Mouse (Mus musculus) thymus, postnatal 4 days (tissue): ENCODE results near the gene Wdr82.

Experiments used
- DNase-seq: peaks from one replicate; pipeline ENCODE4 v3.0.0; 2021

Gene Wdr82

DNA sequence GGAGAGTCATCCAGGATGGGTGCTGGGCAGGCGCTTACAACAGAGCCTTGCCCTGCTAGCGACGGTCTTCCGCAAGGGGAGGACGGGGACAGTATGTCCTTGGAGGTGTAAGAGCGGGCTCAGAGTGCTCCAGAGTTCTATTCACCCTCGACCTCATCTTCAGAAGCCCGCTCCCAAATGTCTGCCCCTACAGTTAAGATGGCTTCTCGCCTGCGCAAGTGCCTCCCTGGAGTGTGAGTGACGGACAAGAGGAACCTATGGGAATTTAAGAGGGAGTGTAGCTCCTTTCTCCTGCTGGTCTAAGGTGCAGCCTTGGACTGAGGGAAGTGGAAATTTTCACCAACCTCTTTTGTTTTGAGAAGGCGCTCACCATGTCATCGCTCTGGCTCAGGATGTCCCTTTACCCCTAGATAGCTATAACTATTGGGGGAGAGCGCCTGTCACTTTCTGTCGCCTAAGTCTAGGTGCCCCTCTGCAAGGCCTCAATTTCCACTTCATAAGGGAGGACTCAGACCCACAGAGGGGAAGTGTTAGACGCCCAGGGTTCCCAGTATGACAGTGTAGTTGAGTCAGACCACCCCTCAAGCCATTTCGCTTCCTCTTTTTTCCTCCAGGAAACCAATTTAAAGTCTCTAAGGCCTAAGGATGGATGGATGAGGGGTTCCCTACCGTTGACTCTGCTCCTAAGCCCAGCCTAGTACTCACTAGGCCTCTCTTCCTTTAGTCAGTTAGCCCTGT lies 29.0 kb downstream of the Wdr82 start, which contains the start of gene Ppm1m:
TSS of gene Ppm1m (minus strand) at position 212 of the 738 bp plus-strand sequence.
- DNase-seq, result no peak

DNA sequence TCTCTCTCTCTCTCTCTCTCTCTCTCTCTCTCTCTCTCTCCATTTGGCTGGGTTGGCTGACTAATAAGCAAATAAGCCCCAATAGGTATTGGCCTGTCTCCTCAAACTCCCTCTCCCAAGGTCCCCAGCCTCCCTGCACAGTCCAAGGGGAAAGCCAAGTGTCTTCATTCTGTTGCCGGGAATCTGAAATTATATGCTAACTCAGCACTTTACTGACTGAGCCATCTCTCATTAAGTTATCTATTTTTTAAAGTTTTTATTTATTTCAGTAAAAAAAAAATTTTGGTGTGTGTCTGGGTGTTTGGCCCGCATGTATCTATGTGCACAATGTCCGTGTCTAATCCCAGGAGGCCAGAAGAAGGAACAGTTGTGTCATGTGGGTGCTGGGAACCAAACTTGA lies 31.2 kb downstream of the Wdr82 start:
- no peak for DNase-seq

DNA sequence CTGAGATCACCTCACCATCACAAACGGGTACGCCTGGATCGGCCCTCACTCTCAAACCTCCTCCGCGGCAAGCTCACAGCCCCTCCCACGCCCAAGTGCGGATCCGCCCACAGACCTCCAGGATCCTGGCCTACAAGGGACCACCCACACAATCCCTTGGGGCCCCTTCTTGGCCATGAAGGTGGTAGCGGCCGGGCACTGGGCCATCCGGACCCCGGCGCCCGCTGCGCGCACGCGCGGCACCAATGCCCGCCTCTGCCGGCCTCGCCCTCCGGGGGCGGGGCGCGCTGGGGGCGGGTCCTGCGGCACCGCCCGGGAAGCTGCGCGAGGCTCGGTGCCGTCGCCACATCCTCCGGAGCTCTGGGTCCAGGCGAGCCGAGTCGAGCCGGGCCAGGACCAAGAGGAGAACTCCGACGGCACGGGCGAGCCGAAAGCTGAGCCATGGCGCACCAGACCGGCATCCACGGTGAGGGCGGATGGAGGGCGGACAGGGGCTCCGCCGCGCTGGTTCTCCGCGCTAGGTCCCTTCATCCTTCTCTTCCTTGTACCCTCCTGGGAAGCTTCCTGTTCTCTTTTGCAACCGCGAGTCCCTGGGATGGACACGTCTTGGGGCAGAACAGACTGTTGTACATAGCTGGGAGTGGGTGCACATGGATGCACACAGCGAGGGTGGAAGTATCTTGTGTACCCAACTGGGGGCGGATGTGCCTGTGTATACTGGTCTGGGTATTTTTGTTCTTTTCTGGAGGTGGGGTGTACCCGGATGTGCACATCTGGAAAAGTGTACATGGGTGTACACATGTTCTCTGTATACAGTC lies 32.3 kb downstream of the Wdr82 start, which contains the start of gene Twf2:
TSS of gene Twf2 (plus strand) at position 290 of the 818 bp plus-strand sequence.
- DNase-seq, result peak; percentile 92

DNA sequence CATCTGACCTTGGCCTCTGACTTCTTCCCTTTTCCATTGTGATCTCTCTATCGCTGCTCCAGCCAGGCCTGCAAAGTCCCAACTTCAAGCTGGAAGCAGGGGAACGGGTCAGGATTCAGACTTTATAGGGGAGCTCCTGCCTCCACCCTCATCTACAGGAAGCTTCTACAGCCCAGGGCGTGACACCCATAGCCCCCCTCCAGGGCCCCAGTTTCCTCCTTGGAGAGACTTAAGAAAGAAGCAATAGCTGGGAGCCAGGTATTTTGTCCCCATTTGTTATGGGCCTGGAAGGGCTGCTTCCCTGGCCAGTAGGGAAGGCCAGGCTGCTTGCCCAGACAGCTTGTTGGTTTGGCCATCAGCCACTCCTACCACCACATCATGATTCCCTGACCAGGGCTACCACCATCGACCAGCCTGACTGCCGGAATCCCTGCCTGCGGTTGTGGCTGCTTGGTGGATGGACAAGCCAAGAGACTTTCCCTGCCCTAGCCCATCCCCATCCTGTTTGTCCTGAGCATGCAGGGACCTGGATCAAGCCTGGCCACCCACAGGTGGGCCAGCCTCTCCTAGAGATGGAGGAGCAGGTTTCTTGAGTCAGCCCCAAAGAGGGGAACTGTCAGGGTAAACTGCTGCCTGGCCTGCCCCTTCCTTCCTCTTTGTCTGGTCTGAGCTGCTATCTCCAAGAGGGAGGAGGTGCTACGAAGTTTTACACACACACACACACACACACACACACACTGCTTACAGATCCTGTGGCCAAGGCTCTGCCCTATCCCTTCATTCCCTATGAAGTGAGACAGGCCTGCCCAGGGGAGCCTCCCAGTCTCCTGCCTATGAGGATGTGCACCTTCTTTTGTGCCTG lies 33.5 kb downstream of the Wdr82 start:
- peak; percentile 52 for DNase-seq

- DNase-seq, result no peak
Observed at GRCm38 (mm10) chr9:106205713-106206290, 35.1 kb downstream of the Wdr82 start.

GRCm38 (mm10) chr9:106206515-106206914 lies 35.8 kb downstream of the Wdr82 start:
- no peak for DNase-seq

GRCm38 (mm10) chr9:106208181-106208580 lies 37.5 kb downstream of the Wdr82 start:
- no peak for DNase-seq

GRCm38 (mm10) chr9:106209954-106210353 lies 39.2 kb downstream of the Wdr82 start:
- DNase-seq, result no peak

DNA sequence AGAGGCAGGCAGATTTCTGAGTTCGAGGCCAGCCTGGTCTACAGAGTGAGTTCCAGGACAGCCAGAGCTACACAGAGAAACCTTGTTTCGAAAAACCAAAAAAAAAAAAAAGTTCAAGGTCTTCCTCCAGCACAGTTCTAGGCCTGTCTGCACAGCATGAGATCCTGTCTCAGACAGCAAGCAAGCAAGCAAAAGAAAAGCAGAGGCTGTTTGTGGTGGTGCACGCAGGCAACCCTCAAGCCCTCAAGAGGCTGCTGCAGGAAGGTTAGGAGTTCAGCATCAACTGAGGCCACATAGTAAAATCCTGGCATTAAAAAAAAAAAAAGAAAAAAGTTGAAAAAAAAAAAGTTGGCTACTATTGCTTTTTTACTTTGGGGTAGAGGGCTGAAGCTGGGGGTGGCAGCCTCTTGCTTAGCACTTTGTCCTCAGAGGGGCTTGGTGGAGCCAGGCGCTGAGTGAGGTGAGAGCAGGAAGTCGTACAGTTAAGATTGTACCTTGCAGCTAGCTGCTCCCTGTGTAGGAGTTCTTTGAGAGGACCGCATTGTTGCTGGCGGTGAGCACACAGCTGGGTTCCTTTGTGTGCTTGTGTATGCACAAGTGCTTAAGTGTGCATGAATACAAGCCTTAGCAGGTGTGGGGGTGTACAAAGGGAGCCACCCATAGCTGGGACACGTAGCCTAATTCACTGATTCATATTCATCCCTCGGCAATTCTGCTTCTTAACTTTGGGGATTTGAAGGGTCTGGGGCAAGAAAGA lies 40.3 kb downstream of the Wdr82 start:
- peak; percentile 70 for DNase-seq

GRCm38 (mm10) chr9:106211680-106212593 lies 41.2 kb downstream of the Wdr82 start:
- DNase-seq, result peak; percentile 94

DNA sequence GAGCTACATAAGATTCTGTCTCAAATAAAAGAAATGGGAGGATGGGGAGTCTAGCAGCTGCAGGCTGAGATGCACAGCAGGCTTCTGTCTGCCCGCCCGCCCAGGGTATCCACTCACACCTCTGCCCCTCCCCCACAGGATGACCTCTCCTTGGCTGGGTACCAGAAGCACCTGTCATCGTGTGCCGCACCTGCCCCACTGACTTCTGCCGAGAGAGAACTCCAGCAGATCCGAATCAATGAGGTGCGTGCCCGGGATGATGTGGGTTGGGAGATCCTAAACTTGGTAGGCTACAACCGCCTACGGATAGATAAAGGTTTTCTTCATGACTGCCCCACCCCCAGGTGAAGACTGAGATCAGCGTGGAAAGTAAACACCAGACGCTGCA lies 41.9 kb downstream of the Wdr82 start:
- no peak for DNase-seq

- no peak for DNase-seq
Observed at GRCm38 (mm10) chr9:106215341-106216125, 44.8 kb downstream of the Wdr82 start.

DNA sequence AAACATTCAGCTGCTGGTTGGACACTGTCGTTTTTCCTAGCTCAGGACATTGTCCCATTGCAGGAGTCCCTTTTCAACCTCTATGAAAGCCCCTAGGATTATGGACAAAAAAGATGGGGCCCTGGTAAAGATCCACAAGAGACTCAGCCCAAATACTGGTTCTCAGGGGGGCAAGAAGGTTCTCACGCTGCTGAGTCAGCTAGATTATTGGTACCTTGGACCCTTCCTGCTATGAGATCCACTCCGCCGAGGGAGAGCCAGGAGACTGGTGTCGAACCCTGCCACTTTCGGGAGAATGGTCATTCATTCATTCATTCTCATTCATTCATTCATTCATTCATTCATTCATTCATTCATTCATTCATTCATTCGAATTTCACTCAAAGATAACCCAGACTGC lies 46.2 kb downstream of the Wdr82 start:
- no peak for DNase-seq

GRCm38 (mm10) chr9:106220894-106221523 lies 50.3 kb downstream of the Wdr82 start:
- DNase-seq, result no peak

- no peak for DNase-seq
Observed at GRCm38 (mm10) chr9:106222261-106222851, 51.6 kb downstream of the Wdr82 start, which contains the start of gene Tlr9. Gene Tlr9, plus strand, starts transcription at chr9:106222598.

DNA sequence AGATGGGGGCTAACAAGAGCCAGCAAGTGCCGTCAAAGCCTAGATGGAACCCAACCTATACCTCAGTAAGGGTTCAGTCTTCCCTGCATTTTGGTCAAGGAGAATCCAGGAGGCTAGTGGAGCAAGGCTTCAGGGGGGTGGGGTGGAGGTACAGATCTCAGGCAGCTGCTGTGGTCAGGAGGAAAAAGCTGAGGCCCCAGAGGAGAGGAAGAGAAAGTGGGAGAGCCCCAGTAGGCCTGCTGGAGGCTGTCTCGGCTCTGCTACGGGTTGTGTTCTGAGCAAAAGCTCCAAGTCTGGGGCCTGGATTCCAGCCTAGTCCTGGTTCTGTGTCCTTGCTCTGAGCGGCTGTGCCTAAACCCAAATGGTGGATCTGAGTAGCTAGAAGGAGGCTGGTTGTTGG lies 52.3 kb downstream of the Wdr82 start:
- DNase-seq, result no peak

- DNase-seq, result no peak
Observed at GRCm38 (mm10) chr9:106225469-106226150, 54.9 kb downstream of the Wdr82 start.

- DNase-seq, result peak; percentile 38
Observed at GRCm38 (mm10) chr9:106226151-106226682, 55.5 kb downstream of the Wdr82 start.
